Mouse (Mus musculus) adrenal gland (tissue): Measurements from ENCODE around the gene Spag7.

Experiments used
- intact Hi-C: fragments of 180-260 bp; cut with DNase I; formaldehyde crosslinking; loops from one replicate; pipeline ENCODE4 v1.15.1; 2025

Spag7 gene

GRCm38 (mm10) chr11:70657573-70657972 lies 11.6 kb downstream of the Spag7 start:
- intact Hi-C loops, result no loop called here

GRCm38 (mm10) chr11:70656964-70657363 lies 12.3 kb downstream of the Spag7 start, which contains the start of gene Eno3:
Gene Eno3, plus strand, starts transcription at chr11:70657202.
- intact Hi-C loops, result no loop called here

DNA sequence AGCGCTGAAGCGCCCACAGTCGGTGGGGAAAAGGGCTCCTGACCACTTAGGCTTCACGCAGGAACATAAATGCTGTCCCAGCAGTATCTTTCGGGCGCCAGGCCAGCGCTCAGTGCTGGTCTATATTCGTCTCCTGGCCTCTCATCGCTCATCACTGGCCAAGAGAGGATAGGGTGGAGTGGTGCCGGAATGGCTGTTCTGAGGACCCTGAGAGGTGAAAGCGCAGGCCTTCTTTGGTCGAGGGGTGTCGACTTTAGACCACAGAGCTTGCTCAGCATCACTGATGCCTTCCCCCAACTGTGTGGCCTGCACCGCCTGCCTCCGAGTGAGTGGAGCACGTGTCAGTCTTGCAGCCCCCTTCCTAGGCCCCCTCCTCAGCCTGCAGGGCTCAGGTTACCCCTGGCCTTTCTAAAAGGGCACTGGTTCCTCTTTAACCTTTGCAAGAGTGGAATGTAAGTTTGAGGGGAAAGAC lies 12.7 kb downstream of the Spag7 start:
- intact Hi-C loops, result no loop called here

- intact Hi-C loops, result no loop called here
Measured at GRCm38 (mm10) chr11:70655571-70656455, 13.4 kb downstream of the Spag7 start.

DNA sequence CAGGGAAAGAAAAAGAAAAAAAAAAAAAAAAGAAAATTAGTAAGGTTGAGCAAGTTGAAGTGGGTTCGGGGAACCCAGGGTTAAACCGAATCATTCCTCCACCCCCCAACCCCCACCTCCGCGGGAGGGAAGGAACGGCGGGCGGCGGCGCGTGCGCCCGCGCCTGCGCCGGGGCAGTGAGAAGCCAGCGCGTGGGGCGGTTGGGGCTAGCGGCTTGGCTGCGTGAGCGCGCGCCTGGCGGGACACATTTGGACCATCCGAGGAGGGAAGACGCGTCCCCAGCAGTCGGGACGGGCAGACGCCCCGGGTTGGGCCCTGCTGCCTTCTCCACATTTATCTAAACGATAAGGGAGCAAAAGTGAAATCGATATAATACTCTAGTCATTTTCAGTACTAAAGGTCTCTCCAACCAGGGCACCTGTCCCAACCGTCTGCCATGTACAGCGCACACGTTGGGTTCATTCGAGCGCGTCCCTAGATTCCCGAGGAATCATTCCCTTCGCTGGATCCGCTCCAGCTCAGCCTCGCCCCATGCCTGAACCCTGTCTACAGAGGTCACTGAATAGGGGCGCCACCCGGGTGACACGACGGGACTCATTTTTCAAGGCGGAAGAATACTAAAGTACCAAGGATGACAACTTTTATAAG lies 14.2 kb downstream of the Spag7 start:
- intact Hi-C loops, result loop anchor here (1.0 kb wide), 1 partner anchor 14 kb away; the partner anchor contains the start of gene Spag7

- intact Hi-C loops, result loop anchor here (1.0 kb wide), 1 partner anchor 15 kb away; the partner anchor contains the start of gene Spag7
Measured at GRCm38 (mm10) chr11:70654198-70654922, 14.9 kb downstream of the Spag7 start, which contains the start of gene Pfn1. Gene Pfn1, minus strand, starts transcription at chr11:70654644.

DNA sequence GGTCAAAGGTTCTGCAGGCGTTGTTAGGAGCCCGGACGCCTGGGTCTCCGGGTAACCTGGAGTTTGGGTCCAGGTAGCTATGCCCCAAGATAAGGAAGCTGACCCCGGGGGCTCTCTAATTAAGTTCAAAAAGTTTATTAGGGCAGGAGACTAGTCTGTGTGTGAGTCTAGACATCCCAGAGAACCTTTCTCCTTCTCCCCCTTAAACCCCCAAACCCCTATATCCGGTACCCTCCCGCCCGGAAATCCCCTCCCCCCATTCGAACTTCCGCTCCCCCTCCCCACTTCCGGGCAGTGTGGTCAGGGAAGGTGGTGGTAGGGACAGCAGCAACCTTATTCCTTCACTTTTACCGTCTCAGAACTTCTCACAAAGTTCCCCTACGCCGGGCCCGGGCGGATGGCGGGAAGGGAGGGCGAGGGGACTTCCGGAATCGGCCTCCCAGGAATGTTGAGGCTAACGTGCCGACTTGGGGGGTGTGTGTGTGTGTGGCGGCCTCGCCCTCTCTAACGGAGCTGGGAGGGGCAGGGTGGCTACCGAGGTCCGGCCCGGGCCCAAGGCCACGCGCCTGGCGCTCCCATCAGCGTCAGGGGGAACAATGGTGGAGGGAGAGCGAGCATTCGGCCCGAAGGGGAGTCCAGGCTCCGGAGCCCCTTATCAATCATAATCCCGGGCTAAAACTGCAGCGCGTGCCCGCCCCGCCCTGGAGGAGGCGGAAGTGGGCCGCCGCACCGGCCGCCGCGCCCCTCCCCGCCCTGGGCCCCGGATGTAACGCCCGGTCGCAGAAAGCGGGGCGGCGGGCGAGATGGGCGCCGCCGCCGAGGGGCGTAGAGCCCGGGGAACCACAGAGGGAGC lies 15.6 kb downstream of the Spag7 start:
- intact Hi-C loops, result loop anchor here (1.0 kb wide), 1 partner anchor 16 kb away; the partner anchor contains the start of gene Spag7

DNA sequence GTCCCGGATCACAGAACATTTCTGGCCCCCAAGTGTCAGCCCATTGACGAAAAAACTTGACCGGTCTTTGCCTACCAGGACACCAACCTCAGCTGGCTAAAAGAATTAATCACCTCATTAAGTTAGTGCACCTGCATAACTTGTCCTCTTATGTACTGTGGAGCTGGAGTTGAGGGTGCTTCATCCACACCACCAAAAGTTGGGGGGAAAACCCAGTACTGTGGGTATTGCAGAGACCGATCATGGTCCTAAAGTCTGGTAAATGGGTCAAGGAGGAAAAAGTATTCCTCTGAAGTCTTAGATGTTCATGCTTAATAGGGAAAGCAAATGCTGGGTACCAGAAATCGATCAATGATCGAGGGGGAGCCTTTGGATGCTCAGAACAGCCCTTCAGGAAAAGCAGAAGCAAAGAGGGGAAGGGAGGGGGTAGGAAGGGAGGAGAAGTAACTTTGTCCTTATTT lies 16.3 kb downstream of the Spag7 start:
- intact Hi-C loops, result no loop called here

DNA sequence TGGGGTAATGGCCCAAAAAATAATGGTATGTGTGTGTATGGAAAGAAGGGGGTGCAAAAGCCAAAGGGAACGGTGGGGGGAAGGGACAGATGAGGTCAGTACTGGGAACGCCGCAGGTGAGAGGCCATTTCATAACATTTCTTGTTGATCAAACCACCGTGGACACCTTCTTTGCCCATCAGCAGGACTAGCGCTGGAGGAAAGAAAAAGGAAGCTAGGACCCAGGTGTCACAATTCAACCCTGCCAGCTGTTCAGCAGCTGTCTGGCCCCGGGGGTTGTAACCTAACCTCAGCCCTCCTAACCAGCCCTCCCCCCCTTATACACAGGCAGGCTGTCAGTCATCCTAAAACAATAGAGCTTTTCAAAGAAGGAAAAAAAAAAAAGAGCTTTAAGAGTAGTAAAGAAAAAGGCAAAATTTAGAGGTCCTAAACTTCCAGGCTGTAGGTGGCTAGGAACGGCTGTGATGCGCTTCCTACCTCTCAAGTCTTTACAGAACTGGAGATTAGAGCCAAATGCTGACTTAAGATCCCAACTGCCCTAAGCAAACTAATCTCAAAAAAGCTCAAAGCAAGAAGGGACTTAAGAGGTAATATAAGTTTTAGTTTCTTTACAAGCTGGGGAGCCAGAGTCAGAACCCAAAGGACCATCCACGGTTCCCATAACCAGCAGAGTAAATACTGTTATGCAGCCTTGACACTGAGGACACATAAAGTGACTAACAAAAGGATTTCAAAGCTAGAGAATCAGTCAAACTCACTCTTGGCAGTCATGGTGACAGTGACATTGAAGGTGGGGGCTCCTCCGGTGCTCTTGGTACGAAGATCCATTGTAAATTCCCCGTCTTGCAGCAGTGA lies 17.0 kb downstream of the Spag7 start:
- intact Hi-C loops, result no loop called here

GRCm38 (mm10) chr11:70651391-70651790 lies 17.8 kb downstream of the Spag7 start:
- intact Hi-C loops, result no loop called here

- intact Hi-C loops, result no loop called here
Measured at GRCm38 (mm10) chr11:70650322-70651175, 18.7 kb downstream of the Spag7 start.

DNA sequence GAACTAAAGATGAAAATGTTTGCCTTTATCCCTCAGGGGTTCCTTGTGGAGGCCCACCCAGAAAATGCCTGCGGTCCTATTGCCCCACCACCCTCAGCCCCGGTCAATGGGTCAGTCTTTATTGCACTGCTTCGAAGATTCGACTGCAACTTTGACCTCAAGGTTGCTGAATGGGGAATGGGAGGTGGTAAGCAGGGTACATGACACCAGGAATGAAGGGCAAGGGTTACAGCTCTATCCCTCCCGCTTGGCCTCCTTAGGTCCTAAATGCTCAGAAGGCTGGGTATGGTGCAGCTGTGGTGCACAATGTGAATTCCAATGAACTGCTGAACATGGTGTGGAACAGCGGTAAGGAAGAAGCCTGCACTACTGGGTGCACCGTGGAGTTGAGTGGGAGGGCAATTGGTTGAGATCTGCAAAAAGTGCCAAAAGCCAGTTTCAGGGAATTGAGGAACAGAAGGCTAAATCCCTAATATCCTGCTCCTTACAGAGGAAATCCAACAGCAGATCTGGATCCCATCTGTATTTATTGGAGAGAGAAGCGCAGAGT lies 20.0 kb downstream of the Spag7 start:
- intact Hi-C loops, result no loop called here

GRCm38 (mm10) chr11:70648512-70648911 lies 20.7 kb downstream of the Spag7 start:
- intact Hi-C loops, result no loop called here

DNA sequence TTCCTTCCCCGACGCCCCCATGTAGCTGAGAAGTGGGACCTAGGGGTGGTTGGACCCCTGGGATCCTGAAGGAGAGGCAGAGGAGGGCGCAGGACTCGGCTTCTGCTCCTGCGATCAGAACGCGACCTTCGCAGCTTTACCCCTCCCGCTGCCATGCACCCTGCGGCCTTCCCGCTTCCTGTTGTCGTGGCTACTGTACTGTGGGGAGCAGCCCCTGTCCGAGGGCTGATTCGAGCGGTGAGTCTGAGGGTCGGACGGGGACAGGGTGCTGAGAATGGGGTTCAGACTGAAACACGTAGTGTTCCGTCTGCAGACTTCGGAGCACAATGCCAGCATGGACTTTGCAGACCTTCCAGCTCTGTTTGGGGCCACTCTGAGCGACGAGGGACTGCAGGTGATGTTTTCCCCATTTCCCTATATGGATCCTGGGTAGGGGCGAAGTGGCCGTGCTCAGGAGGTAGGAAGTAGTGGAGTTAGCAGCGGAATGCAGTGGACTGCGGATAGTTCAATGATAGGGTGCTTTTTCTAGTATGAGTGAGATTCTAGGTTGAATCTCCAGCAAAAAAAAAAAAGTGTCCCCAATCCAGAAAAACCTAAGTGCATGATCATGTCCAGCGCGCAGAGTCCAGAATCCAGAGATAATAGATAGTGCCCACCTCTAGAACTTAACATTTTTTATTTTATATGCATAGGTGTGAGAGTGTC lies 21.3 kb downstream of the Spag7 start:
- intact Hi-C loops, result no loop called here

- intact Hi-C loops, result no loop called here
Measured at GRCm38 (mm10) chr11:70646691-70647650, 22.2 kb downstream of the Spag7 start, which contains the start of the genes Rnf167 and Slc25a11. Gene Rnf167, plus strand, starts transcription at chr11:70647235. Gene Slc25a11, minus strand, starts transcription at chr11:70647479.

GRCm38 (mm10) chr11:70646259-70646555 lies 23.0 kb downstream of the Spag7 start:
- intact Hi-C loops, result no loop called here
